Mouse (Mus musculus) C2C12 (cell line): ENCODE measurements at regions not wholly inside any gene's neighbourhood (a gene's known extent, or its start where the extent isn't known, plus 50 kb on each side); places are given as distances from the start of the nearest gene placed in this dataset.

ENCODE experiments used
- H3K27me3 ChIP-seq: one replicate; pipeline ENCODE4 v1.6.1; 2011; ENCODE audit not compliant: control insufficient read depth, insufficient read depth, insufficient read length
- H3K36me3 ChIP-seq: one replicate; pipeline ENCODE4 v1.6.1; 2011; ENCODE audit not compliant: control insufficient read depth, insufficient read depth
- H3K4me3 ChIP-seq: one replicate; pipeline ENCODE4 v1.5.1; 2011; ENCODE audit warnings: mild to moderate bottlenecking, control low read depth; ENCODE audit not compliant: poor library complexity, insufficient read depth, severe bottlenecking
- H3K79me2 ChIP-seq: one replicate; pipeline ENCODE4 v1.6.1; 2011; ENCODE audit not compliant: control insufficient read depth, insufficient read depth
- H3K79me3 ChIP-seq: one replicate; pipeline ENCODE4 v1.6.1; 2011; ENCODE audit warnings: low read depth, control low read depth
- H3ac ChIP-seq: one replicate; pipeline ENCODE3; 2011; ENCODE audit warnings: low read depth; ENCODE audit not compliant: control insufficient read depth, insufficient read length
- CEBPB ChIP-seq: IDR thresholded peaks from one replicate; pipeline ENCODE4 v1.6.1; 2011; ENCODE audit warnings: low read depth, mild to moderate bottlenecking, control low read depth, moderate library complexity
- CTCF ChIP-seq: IDR thresholded peaks from one replicate; pipeline ENCODE4 v1.5.1; 2011; ENCODE audit not compliant: control insufficient read depth, insufficient read depth, insufficient read length
- FOSL1 ChIP-seq: IDR thresholded peaks from one replicate; pipeline ENCODE4 v1.8.0; 2011; ENCODE audit warnings: mild to moderate bottlenecking, low read length; ENCODE audit not compliant: poor library complexity, insufficient read depth, severe bottlenecking
- MAX ChIP-seq: IDR thresholded peaks from one replicate; pipeline ENCODE4 v1.6.1; 2011; ENCODE audit warnings: mild to moderate bottlenecking, control low read depth
- MYOD1 ChIP-seq: IDR thresholded peaks from one replicate; pipeline ENCODE4 v1.6.1; 2011; ENCODE audit warnings: low read depth; ENCODE audit not compliant: control insufficient read depth, insufficient read length
- MYOG ChIP-seq: IDR thresholded peaks from one replicate; pipeline ENCODE4 v1.6.1; 2011; ENCODE audit not compliant: control insufficient read depth, insufficient read length; ENCODE audit errors: extremely low read depth
- USF1 ChIP-seq: IDR thresholded peaks from one replicate; pipeline ENCODE4 v1.6.1; 2011; ENCODE audit warnings: low read depth, mild to moderate bottlenecking, control low read depth, moderate library complexity

DNA sequence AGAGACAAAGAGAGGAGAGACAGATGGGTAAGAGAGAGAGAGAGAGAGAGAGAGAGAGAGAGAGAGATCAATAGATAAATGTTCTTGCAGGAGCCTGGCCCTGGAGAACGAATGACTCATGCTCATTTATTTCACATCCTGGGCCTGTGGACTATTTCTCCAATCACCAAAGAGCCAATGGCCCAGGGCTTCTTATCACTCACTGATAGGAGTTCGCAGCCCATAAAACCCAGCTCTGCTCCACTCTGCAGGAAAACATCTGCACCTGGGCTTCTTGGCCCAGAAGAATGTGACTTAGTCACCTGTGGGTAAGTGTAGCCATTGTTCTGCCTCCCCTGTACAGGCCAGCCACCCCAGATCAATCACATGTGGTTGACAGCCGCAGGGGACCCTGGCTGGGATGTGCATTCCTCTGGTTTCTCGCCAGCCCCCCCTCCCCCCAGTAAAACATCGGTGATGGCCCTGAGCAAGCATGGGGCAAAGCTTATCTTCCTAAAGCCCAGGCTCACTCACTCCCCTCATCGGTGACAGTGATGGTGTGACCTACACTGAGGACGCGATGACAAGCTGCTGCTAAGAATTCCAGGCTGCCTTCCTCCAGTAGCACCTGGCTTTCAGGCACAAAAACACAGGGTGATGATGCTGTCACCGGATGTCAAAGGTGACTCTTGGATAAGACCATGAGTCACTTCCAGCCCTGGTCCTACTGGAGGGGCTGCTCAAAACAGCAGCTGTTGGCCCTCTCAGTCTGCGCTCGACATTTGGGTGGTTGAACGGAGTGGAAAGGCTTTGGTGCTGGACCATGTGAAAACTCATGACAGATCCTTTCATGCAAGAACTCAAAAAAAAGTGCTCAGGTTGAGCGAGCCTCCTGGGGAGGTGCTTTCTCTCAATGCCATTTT lies 96.4 kb upstream of the Slc45a1 start:
- H3ac ChIP-seq: no peak overlapping the region
- no peak for TF ChIP-seq MYOG
- peak; percentile 1 for TF ChIP-seq USF1
- no peak for TF ChIP-seq CTCF
- no peak for TF ChIP-seq MAX
- peak; percentile 92 for TF ChIP-seq MYOD1
- TF ChIP-seq FOSL1: peak; percentile 5
- no peak overlapping the region for H3K4me3 ChIP-seq

DNA sequence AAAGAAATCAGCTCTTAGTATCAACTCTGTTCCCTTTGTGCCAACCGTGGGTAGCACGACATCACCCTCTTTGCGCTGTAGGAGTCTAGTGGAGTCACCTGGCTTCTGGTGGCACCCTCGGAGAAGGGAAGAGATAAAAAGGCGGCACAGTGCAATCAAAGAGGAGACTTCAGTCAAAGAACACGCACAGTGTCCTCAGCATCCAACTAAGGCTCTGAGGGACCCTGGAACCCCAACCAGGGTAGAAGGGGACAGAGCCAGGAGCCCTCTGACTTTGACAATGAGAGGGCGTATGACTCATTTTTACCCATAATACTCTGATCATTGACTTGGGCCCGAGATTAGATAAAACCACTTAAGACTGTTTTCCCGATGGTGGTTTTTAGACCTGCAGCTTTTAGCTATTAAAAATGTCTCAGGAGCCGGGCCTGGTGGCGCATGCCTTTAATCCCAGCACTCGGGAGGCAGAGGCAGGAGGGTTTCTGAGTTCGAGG lies 94.5 kb upstream of the Slc45a1 start:
- H3K36me3 ChIP-seq: no peaks in the 10 kb centered on the region
- TF ChIP-seq CTCF (no peak), USF1 (no peak), MAX (no peak), MYOG (no peak), FOSL1 (no peak), MYOD1 (no peak), CEBPB (no peak)

More for the DNA sequence above, 96.4 kb upstream of the Slc45a1 start:
- Histone ChIP-seq H3K79me2 (no peaks in the 10 kb centered on the region), H3K79me3 (no peaks in the 10 kb centered on the region), H3K36me3 (no peaks in the 10 kb centered on the region), H3K27me3 (no peaks in the 10 kb centered on the region)

DNA sequence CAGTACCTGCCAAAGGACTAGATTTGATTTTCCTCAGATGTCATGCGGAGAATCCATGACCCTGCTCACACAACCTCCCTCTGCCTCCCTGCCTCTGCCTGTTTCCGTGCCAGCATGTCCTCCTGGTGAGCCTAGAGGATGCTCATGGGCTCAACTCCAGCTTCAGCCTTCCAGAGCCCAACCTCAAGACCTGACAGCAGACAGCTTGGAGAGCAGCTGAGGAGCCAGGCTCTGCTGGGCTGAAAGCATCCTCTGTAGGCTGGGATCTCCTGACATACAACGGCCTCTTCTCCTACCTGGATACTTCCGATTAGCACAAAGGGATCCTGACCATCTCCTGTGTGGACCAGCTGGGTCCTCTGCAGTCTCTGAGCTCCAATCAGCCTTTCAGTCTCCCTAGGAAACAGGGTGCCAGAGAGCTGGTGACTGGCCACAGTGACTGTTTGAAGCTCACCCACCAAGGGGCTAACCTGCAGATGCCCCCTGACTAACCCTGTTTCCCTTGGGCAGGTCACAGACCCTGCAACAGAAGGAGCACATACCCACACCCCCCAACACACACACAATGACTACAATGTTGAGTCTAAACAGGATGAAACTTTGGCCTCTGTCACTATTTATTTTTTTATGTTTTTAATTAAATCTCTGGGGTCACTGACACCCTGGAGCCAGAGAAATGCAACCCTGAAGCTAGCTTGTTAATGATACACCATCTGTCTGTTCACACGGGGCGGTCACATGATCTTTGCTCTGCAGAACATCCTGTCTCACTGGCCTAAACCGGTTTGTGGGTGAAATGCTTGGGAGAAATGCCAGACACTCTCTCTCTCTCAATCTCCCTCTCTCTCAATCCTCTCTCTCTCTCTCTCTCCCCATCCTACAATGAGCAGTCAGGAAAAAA lies 93.8 kb upstream of the Slc45a1 start:
- H3K4me3 ChIP-seq: no peak overlapping the region
- H3K79me3 ChIP-seq: no peaks in the 10 kb centered on the region
- H3K79me2 ChIP-seq: no peaks in the 10 kb centered on the region
- no peaks in the 10 kb centered on the region for H3K36me3 ChIP-seq
- no peak overlapping the region for H3ac ChIP-seq
- H3K27me3 ChIP-seq: no peaks in the 10 kb centered on the region
- TF ChIP-seq CEBPB: no peak
- TF ChIP-seq USF1: peak; percentile 91

More for the DNA sequence above, 94.5 kb upstream of the Slc45a1 start:
- H3K27me3 ChIP-seq: no peaks in the 10 kb centered on the region
- H3K79me2 ChIP-seq: no peaks in the 10 kb centered on the region
- H3K79me3 ChIP-seq: no peaks in the 10 kb centered on the region
- no peak overlapping the region for H3ac ChIP-seq
- H3K4me3 ChIP-seq: no peak overlapping the region

DNA sequence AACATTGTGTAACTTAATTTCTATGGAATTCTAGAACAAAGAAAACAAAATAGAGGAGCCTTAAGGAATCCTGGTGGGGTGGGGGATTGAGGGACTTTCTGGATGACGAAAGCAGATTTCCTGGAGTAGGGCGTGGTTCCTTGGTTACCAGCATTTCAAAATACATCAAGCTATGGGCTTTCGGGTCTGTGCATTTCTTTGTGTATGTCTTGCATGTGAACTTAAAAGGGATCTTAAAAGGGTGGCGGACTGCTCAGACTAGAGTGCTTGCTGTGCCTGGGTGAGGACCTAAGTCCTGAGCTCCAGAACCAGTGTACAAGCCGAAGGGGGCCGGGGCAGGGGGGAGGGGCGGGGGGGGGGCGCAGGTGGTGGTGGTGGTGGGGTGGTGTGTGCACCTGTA lies 91.5 kb upstream of the Slc45a1 start:
- no peak overlapping the region for H3K4me3 ChIP-seq
- H3K79me3 ChIP-seq: no peaks in the 10 kb centered on the region
- H3K27me3 ChIP-seq: no peaks in the 10 kb centered on the region
- TF ChIP-seq USF1 (no peak), FOSL1 (no peak), MAX (no peak), CTCF (no peak), MYOG (no peak), CEBPB (no peak), MYOD1 (no peak)
- no peak overlapping the region for H3ac ChIP-seq
- no peaks in the 10 kb centered on the region for H3K36me3 ChIP-seq
- H3K79me2 ChIP-seq: no peaks in the 10 kb centered on the region

DNA sequence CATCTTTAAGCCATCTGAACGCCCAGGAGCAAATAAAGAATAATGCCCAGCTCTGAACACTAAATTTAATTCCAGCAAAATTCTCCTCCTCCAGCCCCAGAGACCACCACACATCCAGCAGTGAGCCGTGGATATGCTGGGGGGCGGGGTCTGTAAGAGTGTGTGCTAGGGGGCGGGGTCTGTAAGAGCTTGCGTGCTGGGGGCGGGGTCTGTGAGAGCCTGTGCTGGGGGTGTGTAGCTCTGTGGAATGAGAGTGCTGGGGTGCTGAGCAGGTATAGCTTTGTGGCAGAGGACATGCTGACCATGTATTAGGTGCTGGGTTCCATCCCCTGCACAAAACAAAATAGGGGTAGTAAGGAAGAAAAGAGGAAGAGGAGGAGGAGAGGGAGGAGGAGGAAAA lies 91.1 kb upstream of the Slc45a1 start:
- no peak for TF ChIP-seq MYOD1
- TF ChIP-seq CTCF: no peak
- no peak for TF ChIP-seq USF1
- no peak for TF ChIP-seq MAX
- TF ChIP-seq CEBPB: no peak
- TF ChIP-seq FOSL1: no peak
- no peak for TF ChIP-seq MYOG
- Histone ChIP-seq H3ac (no peak overlapping the region), H3K79me2 (no peaks in the 10 kb centered on the region), H3K27me3 (no peaks in the 10 kb centered on the region), H3K79me3 (no peaks in the 10 kb centered on the region), H3K4me3 (no peak overlapping the region), H3K36me3 (no peaks in the 10 kb centered on the region)
